Mouse (Mus musculus): ENCODE results near the gene Eif1.
"Not testable (repeated sequence)": the region's sequence is repeated elsewhere in the genome, so short reads cannot be mapped to it uniquely, and the experiment has no call there.

Gene Eif1

GRCm38 (mm10) chr11:100318529-100319451 is 895 bp upstream of the Eif1 start:
- H3K27me3 ChIP-seq (ENCODE audit: insufficient read depth, low read length) = no peaks in the 10 kb centered on the region
- H3K4me3 ChIP-seq (replicated peaks; ENCODE audit: low read length) = peak overlapping the region; percentile 74
- TF ChIP-seq POU5F1 (IDR thresholded peaks at IDR 0.05; ENCODE audit: borderline replicate concordance, low read length) = no peak
- TF ChIP-seq CTCF (conservative IDR thresholded peaks at IDR 0.05; ENCODE audit: low read length) = no peak
- no peak for TF ChIP-seq NANOG (IDR thresholded peaks at IDR 0.05; ENCODE audit: borderline replicate concordance, low read length)
- peaks cover 27% of the 10 kb centered on the region for H3K36me3 ChIP-seq (ENCODE audit: insufficient read depth, low read length)
- peaks cover 64% of the 10 kb centered on the region for H3K4me1 ChIP-seq (replicated peaks; ENCODE audit: low read depth, low read length)
- no peaks in the 10 kb centered on the region for H3K9me3 ChIP-seq (ENCODE audit: low read length)

DNA sequence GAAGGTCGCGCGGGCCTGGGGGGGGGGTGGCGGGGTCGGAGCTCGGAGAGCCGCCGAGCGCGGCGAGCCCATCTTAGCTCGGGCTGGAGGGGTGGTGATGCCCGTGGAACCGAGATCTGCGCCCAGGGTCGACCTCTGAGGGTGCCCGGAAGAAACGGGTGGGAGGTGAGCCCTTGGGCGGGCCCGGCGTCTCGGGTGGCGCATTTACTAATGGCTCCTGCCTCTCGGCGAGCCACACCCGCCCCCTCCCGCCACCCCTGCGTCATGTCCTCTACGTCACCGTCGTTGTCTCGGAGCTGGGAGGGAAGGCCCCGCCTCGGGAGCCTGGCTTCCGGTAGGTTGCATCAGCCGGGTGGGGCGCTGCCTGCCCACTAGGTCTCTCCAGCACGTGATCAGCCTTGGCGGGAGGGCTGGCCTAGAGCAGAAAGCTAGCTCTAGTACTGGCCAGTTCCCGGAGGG is 516 bp downstream of the Eif1 start:
- Histone ChIP-seq H3K36me3 (ENCODE audit: insufficient read depth, low read length) (peaks cover 27% of the 10 kb centered on the region), H3K9me3 (ENCODE audit: low read length) (no peaks in the 10 kb centered on the region), H3K4me1 (replicated peaks; ENCODE audit: low read depth, low read length) (peaks cover 51% of the 10 kb centered on the region), H3K4me3 (replicated peaks; ENCODE audit: low read length) (peak overlapping the region; percentile 89), H3K27me3 (ENCODE audit: insufficient read depth, low read length) (no peaks in the 10 kb centered on the region)
- TF ChIP-seq NANOG (IDR thresholded peaks at IDR 0.05; ENCODE audit: borderline replicate concordance, low read length) = no peak
- no peak for TF ChIP-seq CTCF (conservative IDR thresholded peaks at IDR 0.05; ENCODE audit: low read length)

DNA sequence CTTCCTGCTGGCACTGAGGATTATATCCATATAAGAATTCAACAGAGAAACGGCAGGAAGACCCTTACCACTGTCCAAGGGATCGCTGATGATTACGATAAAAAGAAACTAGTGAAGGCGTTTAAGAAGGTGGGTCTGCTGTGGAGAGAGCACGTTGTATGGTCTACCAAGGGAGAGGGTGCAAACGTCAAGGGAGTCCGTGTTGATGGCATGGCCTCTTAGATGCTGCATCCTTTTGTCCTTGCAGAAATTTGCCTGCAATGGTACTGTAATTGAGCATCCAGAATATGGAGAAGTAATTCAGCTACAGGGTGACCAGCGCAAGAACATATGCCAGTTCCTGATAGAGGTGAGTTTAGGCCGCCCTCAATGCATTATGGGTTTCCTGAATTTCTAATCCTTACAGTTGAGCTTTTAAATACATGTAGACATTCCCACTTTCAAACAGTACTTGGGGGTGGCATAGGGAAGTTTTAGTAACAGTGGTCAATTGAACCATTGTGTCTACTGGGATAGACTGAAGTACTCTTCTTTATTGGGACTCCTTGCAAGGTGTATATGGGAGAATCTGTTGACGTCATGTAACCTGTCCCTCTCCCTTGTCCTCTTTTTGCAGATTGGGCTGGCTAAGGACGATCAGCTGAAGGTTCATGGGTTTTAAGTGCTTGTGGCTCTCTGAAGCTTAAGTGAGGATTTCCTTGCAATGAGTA is 1.2 kb downstream of the Eif1 start:
- Histone ChIP-seq H3K4me1 (replicated peaks; ENCODE audit: low read depth, low read length) (peaks cover 44% of the 10 kb centered on the region), H3K4me3 (replicated peaks; ENCODE audit: low read length) (peak overlapping the region; percentile 89), H3K36me3 (ENCODE audit: insufficient read depth, low read length) (peaks cover 27% of the 10 kb centered on the region)
- not testable (repeated sequence) for H3K27me3 ChIP-seq (ENCODE audit: insufficient read depth, low read length); H3K9me3 ChIP-seq (ENCODE audit: low read length)

DNA sequence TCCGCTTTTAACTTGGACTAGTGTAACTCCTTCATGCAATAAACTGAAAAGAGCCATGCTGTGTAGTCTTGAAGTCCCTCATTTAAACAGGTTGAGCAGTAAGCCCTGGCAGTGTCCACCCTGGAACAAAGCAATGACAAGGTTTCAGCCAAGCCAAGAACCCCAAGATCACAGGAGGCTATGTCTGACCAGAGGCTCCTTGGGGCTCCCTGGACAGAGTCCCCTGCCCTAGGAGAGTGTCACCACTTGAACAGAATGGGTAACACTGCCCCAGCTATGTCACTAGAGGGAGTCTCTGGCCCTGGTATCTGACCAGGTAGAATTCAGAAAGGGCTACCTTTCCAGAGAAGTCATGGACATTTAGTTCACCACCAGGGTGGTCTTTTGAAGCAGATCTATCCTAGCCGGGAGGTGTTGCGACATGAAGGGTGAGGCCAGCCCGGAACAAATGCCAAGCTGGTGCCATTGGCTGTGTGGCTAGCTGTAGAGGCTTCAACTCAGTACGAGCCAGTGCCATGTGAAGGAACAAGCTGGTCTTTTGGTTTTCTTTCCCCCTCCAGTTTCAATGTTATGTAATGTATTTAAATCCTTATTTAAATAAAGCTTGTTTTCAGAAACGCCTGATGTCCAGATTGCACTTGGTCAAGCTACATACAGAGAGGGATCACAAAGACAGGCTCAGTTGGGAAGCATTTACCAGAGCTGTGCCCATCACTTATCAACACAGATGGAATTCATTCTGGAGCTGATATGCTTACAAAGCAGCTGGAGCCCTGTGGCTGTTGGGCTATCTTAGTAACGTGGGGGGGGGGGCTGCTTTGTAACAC is 2.0 kb downstream of the Eif1 start:
- H3K36me3 ChIP-seq (ENCODE audit: insufficient read depth, low read length) = peaks cover 27% of the 10 kb centered on the region
- H3K4me1 ChIP-seq (replicated peaks; ENCODE audit: low read depth, low read length) = peaks cover 39% of the 10 kb centered on the region
- not testable (repeated sequence) for H3K27me3 ChIP-seq (ENCODE audit: insufficient read depth, low read length); H3K9me3 ChIP-seq (ENCODE audit: low read length)
- peak overlapping the region; percentile 89 for H3K4me3 ChIP-seq (replicated peaks; ENCODE audit: low read length)

- no peak for TF ChIP-seq POU5F1 (IDR thresholded peaks at IDR 0.05; ENCODE audit: borderline replicate concordance, low read length)
- no peak for TF ChIP-seq NANOG (IDR thresholded peaks at IDR 0.05; ENCODE audit: borderline replicate concordance, low read length)
- TF ChIP-seq CTCF (conservative IDR thresholded peaks at IDR 0.05; ENCODE audit: low read length) = no peak
- peaks cover 33% of the 10 kb centered on the region for H3K4me1 ChIP-seq (replicated peaks; ENCODE audit: low read depth, low read length)
- peak overlapping the region; percentile 89 for H3K4me3 ChIP-seq (replicated peaks; ENCODE audit: low read length)
- H3K36me3 ChIP-seq (ENCODE audit: insufficient read depth, low read length) = peaks cover 27% of the 10 kb centered on the region
- no peaks in the 10 kb centered on the region for H3K27me3 ChIP-seq (ENCODE audit: insufficient read depth, low read length)
- H3K9me3 ChIP-seq (ENCODE audit: low read length) = no peaks in the 10 kb centered on the region
These were observed 3.0 kb downstream of the Eif1 start for GRCm38 (mm10) chr11:100322591-100323258.

- Histone ChIP-seq H3K9me3 (ENCODE audit: low read length) (no peaks in the 10 kb centered on the region), H3K4me3 (replicated peaks; ENCODE audit: low read length) (no peak overlapping the region), H3K36me3 (ENCODE audit: insufficient read depth, low read length) (peaks cover 27% of the 10 kb centered on the region), H3K4me1 (replicated peaks; ENCODE audit: low read depth, low read length) (peaks cover 25% of the 10 kb centered on the region), H3K27me3 (ENCODE audit: insufficient read depth, low read length) (no peaks in the 10 kb centered on the region)
- TF ChIP-seq POU5F1 (IDR thresholded peaks at IDR 0.05; ENCODE audit: borderline replicate concordance, low read length) (no peak), NANOG (IDR thresholded peaks at IDR 0.05; ENCODE audit: borderline replicate concordance, low read length) (no peak), CTCF (conservative IDR thresholded peaks at IDR 0.05; ENCODE audit: low read length) (peak; percentile 72)
These were observed 3.9 kb downstream of the Eif1 start for GRCm38 (mm10) chr11:100323578-100323977.

DNA sequence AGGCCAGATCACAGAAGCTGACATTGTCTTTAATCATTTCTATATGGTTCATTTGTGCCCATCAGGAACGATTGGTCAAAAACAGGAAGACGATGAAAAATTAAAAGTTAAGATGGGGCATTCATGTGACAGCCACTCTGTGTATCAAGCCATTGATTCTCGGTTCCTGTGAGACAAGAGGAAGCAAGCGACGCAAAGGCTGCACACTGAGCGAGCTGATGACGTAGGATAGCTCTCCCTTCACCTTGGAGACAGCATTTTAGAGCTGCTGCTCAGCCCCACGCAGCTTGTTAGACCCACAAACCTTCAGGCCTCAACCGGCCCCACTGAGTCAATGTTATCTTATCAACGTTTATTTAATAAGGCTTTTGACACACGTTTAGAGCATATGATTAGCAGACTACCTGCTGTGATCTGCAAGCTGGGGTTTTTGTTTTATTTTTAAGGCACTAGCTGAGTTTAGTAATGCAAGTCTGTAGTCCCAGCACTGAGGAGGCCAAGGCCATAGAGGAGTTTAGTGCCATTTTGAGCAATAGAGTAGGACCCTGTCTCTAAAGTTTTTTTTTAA is 5.5 kb downstream of the Eif1 start:
- Histone ChIP-seq H3K9me3 (ENCODE audit: low read length) (no peaks in the 10 kb centered on the region), H3K27me3 (ENCODE audit: insufficient read depth, low read length) (no peaks in the 10 kb centered on the region), H3K36me3 (ENCODE audit: insufficient read depth, low read length) (peaks cover 27% of the 10 kb centered on the region), H3K4me3 (replicated peaks; ENCODE audit: low read length) (no peak overlapping the region), H3K4me1 (replicated peaks; ENCODE audit: low read depth, low read length) (peaks cover 27% of the 10 kb centered on the region)
- no peak for TF ChIP-seq CTCF (conservative IDR thresholded peaks at IDR 0.05; ENCODE audit: low read length)
- no peak for TF ChIP-seq POU5F1 (IDR thresholded peaks at IDR 0.05; ENCODE audit: borderline replicate concordance, low read length)
- no peak for TF ChIP-seq NANOG (IDR thresholded peaks at IDR 0.05; ENCODE audit: borderline replicate concordance, low read length)

DNA sequence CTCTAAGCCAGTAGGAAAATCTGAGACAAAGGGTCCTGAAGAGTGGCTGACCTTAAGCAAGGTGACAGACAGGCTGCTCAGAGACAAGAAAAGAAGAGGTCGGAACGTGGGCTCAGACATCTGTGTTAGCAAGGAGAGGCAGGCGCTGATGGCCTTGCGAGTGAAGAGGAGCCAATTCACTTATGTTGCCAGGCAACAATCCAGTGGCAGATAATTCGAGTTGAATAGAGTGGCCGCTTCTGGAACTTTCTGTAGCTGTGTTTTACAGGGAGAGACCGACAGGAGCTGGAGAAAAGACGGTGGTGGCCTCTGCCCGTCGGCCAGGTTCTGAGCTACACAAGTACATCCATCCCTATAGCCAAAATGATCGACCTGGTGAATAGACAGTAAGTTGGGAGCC is 7.6 kb downstream of the Eif1 start:
- no peak for TF ChIP-seq POU5F1 (IDR thresholded peaks at IDR 0.05; ENCODE audit: borderline replicate concordance, low read length)
- no peak for TF ChIP-seq CTCF (conservative IDR thresholded peaks at IDR 0.05; ENCODE audit: low read length)
- no peak for TF ChIP-seq NANOG (IDR thresholded peaks at IDR 0.05; ENCODE audit: borderline replicate concordance, low read length)
- Histone ChIP-seq H3K9me3 (ENCODE audit: low read length) (no peaks in the 10 kb centered on the region), H3K4me3 (replicated peaks; ENCODE audit: low read length) (no peak overlapping the region), H3K27me3 (ENCODE audit: insufficient read depth, low read length) (no peaks in the 10 kb centered on the region), H3K36me3 (ENCODE audit: insufficient read depth, low read length) (peaks cover 8% of the 10 kb centered on the region), H3K4me1 (replicated peaks; ENCODE audit: low read depth, low read length) (peaks cover 27% of the 10 kb centered on the region)

Data from E14TG2a.4 (cell line).